Mouse (Mus musculus): ENCODE measurements around the gene Ifnk.

DNA sequence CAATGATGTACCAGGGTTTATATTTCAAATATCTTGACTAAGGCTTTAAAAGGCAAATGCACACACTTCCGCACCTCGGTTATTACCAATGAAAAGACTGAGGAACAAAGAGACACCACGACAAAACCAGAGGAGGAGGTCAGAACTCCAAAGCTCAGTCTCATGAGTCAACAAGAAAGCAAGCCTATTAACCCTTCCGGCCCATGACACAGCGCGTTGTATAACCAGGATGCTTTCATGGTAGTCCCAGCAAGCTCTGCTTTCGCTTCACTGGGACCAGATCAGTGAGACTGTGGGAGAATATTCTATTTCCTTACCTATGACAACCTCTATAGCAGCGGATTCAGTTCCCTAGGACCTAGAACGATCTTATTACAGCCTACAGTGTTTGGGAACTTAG is 25.1 kb upstream of the Ifnk start:
- TF ChIP-seq CTCF (IDR thresholded peaks at IDR 0.05; ENCODE audit: insufficient read depth, low read length) (no peak), POLR2A (IDR thresholded peaks at IDR 0.05; ENCODE audit: borderline replicate concordance, extremely low read depth, low read depth, low read length) (no peak)

All from lung, adult 2 months (tissue).